Mouse (Mus musculus): Measurements from ENCODE around the gene AU022252.

- TF ChIP-seq CTCF (IDR thresholded peaks at IDR 0.05; ENCODE audit: borderline replicate concordance, insufficient read depth, low read depth, low read length) = no peak
- no peak for TF ChIP-seq POLR2A (IDR thresholded peaks at IDR 0.05; ENCODE audit: borderline replicate concordance, insufficient read depth, low read length)
These were observed 49.0 kb downstream of the AU022252 start for GRCm38 (mm10) chr4:119183525-119183924.
